Mouse (Mus musculus) MEL (cell line): ENCODE measurements around the gene Tead2. TPM values are rescaled to one million over a fixed set of nuclear protein-coding genes. Genes with fewer than 3 reads are reported as not detected.

Experiments
- DNase-seq: peaks from one replicate; pipeline ENCODE4 v3.0.0; 2011; ENCODE audit warnings: low read depth, low spot score
- H3K27ac ChIP-seq: 2 replicates; pipeline ENCODE4 v1.5.1; 2012; ENCODE audit warnings: low read depth, mild to moderate bottlenecking, control low read depth, low read length, moderate library complexity; ENCODE audit not compliant: control insufficient read depth
- H3K27me3 ChIP-seq, 2 experiments: fragments of 150-350 bp in 1 of 2; sonication (generic) in 1 of 2; 2 replicates each; pipeline ENCODE4 v1.6.1; 2012; ENCODE audit warnings: low read length in 2 of 2, mild to moderate bottlenecking in 2 of 2, improper control_type of control experiment in 1 of 2, moderate library complexity in 1 of 2; ENCODE audit not compliant: insufficient read depth in 2 of 2, control insufficient read depth in 1 of 2
- H3K36me3 ChIP-seq, 2 experiments: 2 replicates each; pipeline ENCODE4 v1.6.1; 2012 to 2014; ENCODE audit warnings: low read length in 2 of 2, improper control_type of control experiment in 1 of 2, inconsistent platforms in 1 of 2, mild to moderate bottlenecking in 1 of 2; ENCODE audit not compliant: insufficient read depth in 2 of 2, control insufficient read depth in 1 of 2
- H3K4me1 ChIP-seq, 2 experiments: fragments of 150-350 bp in 1 of 2; sonication (generic) in 1 of 2; 2 replicates each; pipeline ENCODE4 v1.6.1; 2012; ENCODE audit warnings: low read length in 2 of 2, improper control_type of control experiment in 1 of 2, mild to moderate bottlenecking in 1 of 2; ENCODE audit not compliant: insufficient read depth in 2 of 2, control insufficient read depth in 1 of 2
- H3K4me3 ChIP-seq, 2 experiments: fragments of 150-350 bp in 1 of 2; sonication (generic) in 1 of 2; 2 replicates each; pipeline ENCODE4 v1.5.1; 2012; ENCODE audit warnings: low read depth in 2 of 2, low read length in 2 of 2, mild to moderate bottlenecking in 2 of 2, moderate library complexity in 2 of 2, control low read depth in 1 of 2, improper control_type of control experiment in 1 of 2; ENCODE audit not compliant: control insufficient read depth in 1 of 2, insufficient read depth in 1 of 2
- H3K79me2 ChIP-seq: 2 replicates; pipeline ENCODE4 v1.6.1; 2012; ENCODE audit warnings: mild to moderate bottlenecking, low read length, moderate library complexity; ENCODE audit not compliant: control insufficient read depth, poor library complexity, insufficient read depth
- H3K9ac ChIP-seq: 2 replicates; pipeline ENCODE4 v1.6.1; 2012; ENCODE audit warnings: low read depth, mild to moderate bottlenecking, control low read depth, low read length, moderate library complexity; ENCODE audit not compliant: control insufficient read depth, poor library complexity, severe bottlenecking
- H3K9me3 ChIP-seq: fragments of 150-350 bp; sonication (generic); replicated peaks from 2 replicates; pipeline ENCODE4 v1.6.1; 2012; ENCODE audit warnings: mild to moderate bottlenecking, low read length, improper control_type of control experiment, moderate library complexity; ENCODE audit not compliant: insufficient read depth
- BHLHE40 ChIP-seq: IDR thresholded peaks from 2 replicates; pipeline ENCODE4 v1.6.1; 2012; ENCODE audit warnings: low read depth, mild to moderate bottlenecking, inconsistent platforms, low read length, improper control_type of control experiment, borderline replicate concordance
- ELF1 ChIP-seq: IDR thresholded peaks from 2 replicates; pipeline ENCODE4 v1.6.1; 2014; ENCODE audit warnings: low read depth, mild to moderate bottlenecking, inconsistent platforms, low read length, improper control_type of control experiment, moderate library complexity
- GABPA ChIP-seq: IDR thresholded peaks from 2 replicates; pipeline ENCODE4 v1.6.1; 2012; ENCODE audit warnings: low read depth, mild to moderate bottlenecking, inconsistent platforms, low read length, improper control_type of control experiment, moderate library complexity
- KAT2A ChIP-seq: conservative IDR thresholded peaks from 2 replicates; pipeline ENCODE4 v1.6.1; 2012; ENCODE audit warnings: low read depth, low read length, improper control_type of control experiment, inconsistent platforms
- MXI1 ChIP-seq: IDR thresholded peaks from 2 replicates; pipeline ENCODE4 v1.6.1; 2011; ENCODE audit warnings: mild to moderate bottlenecking, low read depth, low read length, improper control_type of control experiment
- NELFE ChIP-seq: IDR thresholded peaks from 2 replicates; pipeline ENCODE4 v1.6.1; 2011; ENCODE audit warnings: low read depth, low read length, improper control_type of control experiment
- NRF1 ChIP-seq: IDR thresholded peaks from 2 replicates; pipeline ENCODE4 v1.6.1; 2014; ENCODE audit warnings: low read depth, mild to moderate bottlenecking, inconsistent platforms, low read length, improper control_type of control experiment, moderate library complexity; ENCODE audit not compliant: poor library complexity, insufficient read depth, severe bottlenecking
- POLR2AphosphoS2 ChIP-seq: IDR thresholded peaks from 2 replicates; pipeline ENCODE4 v1.6.1; 2011; ENCODE audit warnings: low read length, improper control_type of control experiment
- POLR2AphosphoS5 ChIP-seq: IDR thresholded peaks from 2 replicates; pipeline ENCODE4 v1.6.1; 2012; ENCODE audit warnings: low read depth, borderline replicate concordance, mild to moderate bottlenecking, inconsistent platforms, low read length, moderate library complexity, mixed read lengths
- RCOR1 ChIP-seq: IDR thresholded peaks from 2 replicates; pipeline ENCODE4 v1.6.1; 2012; ENCODE audit warnings: low read depth, mild to moderate bottlenecking, inconsistent platforms, low read length, improper control_type of control experiment
- SIN3A ChIP-seq: IDR thresholded peaks from 2 replicates; pipeline ENCODE4 v1.6.1; 2012; ENCODE audit warnings: low read length, improper control_type of control experiment, inconsistent platforms
- SMC3 ChIP-seq: IDR thresholded peaks from 2 replicates; pipeline ENCODE4 v1.6.1; 2011; ENCODE audit warnings: low read depth, low read length, improper control_type of control experiment
- TBP ChIP-seq: IDR thresholded peaks from 2 replicates; pipeline ENCODE4 v1.8.0; 2011; ENCODE audit warnings: low read depth, low read length, improper control_type of control experiment
- UBTF ChIP-seq: IDR thresholded peaks from 2 replicates; pipeline ENCODE4 v1.6.1; 2012; ENCODE audit warnings: low read depth, mild to moderate bottlenecking, inconsistent platforms, low read length, improper control_type of control experiment, moderate library complexity, borderline replicate concordance; ENCODE audit not compliant: insufficient read depth
- USF1 ChIP-seq: IDR thresholded peaks from 2 replicates; pipeline ENCODE4 v1.6.1; 2014; ENCODE audit warnings: low read depth, mild to moderate bottlenecking, inconsistent platforms, low read length, improper control_type of control experiment, moderate library complexity
- USF2 ChIP-seq, 2 experiments: IDR thresholded peaks; 2 replicates each; pipeline ENCODE4 v1.6.1; 2011 to 2012; ENCODE audit warnings: improper control_type of control experiment in 2 of 2, low read length in 2 of 2, borderline replicate concordance in 1 of 2, inconsistent platforms in 1 of 2, low read depth in 1 of 2, mild to moderate bottlenecking in 1 of 2; ENCODE audit not compliant: insufficient read depth in 1 of 2
- ZKSCAN1 ChIP-seq: IDR thresholded peaks from 2 replicates; pipeline ENCODE4 v1.6.1; 2012; ENCODE audit warnings: low read depth, mild to moderate bottlenecking, inconsistent platforms, low read length, improper control_type of control experiment, moderate library complexity
- ZMIZ1 ChIP-seq: IDR thresholded peaks from 2 replicates; pipeline ENCODE4 v1.6.1; 2012; ENCODE audit warnings: low read depth, mild to moderate bottlenecking, inconsistent platforms, low read length, improper control_type of control experiment, moderate library complexity
- polyA plus RNA-seq, 2 experiments: library from polyadenylated mRNA; stranded (reverse) in 1 of 2; unstranded in 1 of 2; fragments of >175 nt in 1 of 2; fragments of >200 nt in 1 of 2; gene quantifications; 2 replicates each; pipeline versions ENCODE4 v1.2.1 to v1.2.4; 2012; ENCODE audit warnings: low replicate concordance in 2 of 2, low read depth in 1 of 2; ENCODE audit not compliant: insufficient read length in 2 of 2, insufficient read depth in 1 of 2, missing spikeins in 1 of 2
- total RNA-seq: library from RNA; depleted of rRNA; stranded (reverse); fragments of 300-350 nt; gene quantifications from 2 replicates; pipeline ENCODE4 v1.2.3, GENCODE M21; 2012

Gene Tead2
- total and polyA plus RNA-seq, 3 experiments = 0.19 to 0.38 TPM; not detected in 1

DNA sequence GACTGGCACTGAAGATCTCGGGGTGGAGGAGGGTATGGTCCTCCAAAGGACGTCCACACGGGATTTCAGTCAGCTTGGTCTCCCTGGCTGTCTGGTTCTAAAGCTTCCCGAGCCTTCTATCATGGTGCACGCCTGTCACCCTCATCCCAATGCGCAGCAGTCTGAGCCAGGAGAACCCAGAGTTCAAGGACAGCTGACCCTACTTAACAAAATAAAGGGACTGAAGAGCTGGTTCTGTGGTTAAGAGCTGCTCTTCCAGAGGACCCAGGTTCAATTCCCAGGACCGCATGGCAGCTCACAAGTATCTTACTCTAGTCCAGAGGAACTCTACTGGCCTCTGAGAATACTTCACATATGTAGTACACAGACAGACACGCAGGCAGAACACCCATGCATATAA lies 13.5 kb downstream of the Tead2 start:
- Histone ChIP-seq H3K4me1 (no peaks in the 10 kb centered on the region; a peak in 2 of 4 replicates), H3K79me2 (no peaks in the 10 kb centered on the region), H3K9ac (no peak overlapping the region), H3K36me3 (0 out of 4 replicates have a peak, but pooled peaks cover 0 to 2% of the 10 kb centered on the region in 2 experiments)
- TF ChIP-seq SIN3A (no peak), USF1 (no peak), ZKSCAN1 (no peak), SMC3 (no peak), GABPA (no peak), NRF1 (no peak), KAT2A (no peak), TBP (no peak), UBTF (no peak), MXI1 (no peak)
- TF ChIP-seq, all 39 proteins: peak for 0
- no peak for DNase-seq
- H3K27ac ChIP-seq = no peak overlapping the region
- no peak overlapping the region for H3K4me3 ChIP-seq
- peaks cover 4 to 5% of the 10 kb centered on the region in 2 experiments for H3K27me3 ChIP-seq
- H3K9me3 ChIP-seq = no peaks in the 10 kb centered on the region

DNA sequence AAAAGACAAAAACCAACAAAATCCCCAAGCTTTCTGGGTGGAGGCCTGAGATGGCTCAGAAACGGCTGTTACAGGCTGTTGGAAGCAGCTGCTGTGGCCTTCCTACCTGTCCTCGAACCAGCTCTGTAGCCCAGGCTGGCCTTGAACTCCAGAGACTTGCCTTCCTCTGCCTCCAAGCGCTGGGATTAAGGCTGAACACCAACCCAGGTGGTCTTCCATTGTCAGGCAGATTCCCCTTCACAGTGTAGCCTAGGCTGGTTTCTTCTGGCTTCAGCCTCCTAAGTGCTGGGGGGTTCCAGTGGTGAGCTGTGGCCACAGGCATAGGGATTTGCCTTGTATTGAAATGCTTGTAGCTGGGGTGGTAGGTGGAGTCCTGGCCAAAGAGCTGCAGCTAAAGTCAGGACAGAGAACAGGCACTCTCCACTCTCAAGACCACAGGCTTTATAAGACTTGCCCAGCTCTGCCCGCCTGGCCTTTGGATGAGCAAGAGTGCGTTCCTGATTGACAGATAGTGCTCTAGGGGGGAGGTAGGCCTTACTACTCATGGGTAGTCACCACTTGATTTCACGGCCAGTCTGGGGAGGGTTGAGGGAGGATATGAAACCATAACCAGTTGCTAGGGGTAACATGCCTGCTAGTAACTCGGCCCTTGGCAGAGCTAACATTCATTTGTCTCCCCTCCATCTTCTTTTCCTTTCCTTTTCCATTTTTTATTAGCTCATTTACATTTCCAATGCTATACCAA lies 14.1 kb downstream of the Tead2 start:
- Histone ChIP-seq H3K9me3 (no peaks in the 10 kb centered on the region), H3K4me3 (no peak overlapping the region), H3K4me1 (no peaks in the 10 kb centered on the region; a peak in 2 of 4 replicates), H3K79me2 (no peaks in the 10 kb centered on the region), H3K27ac (no peak overlapping the region), H3K9ac (no peak overlapping the region), H3K27me3 (peaks cover 4 to 5% of the 10 kb centered on the region in 2 experiments), H3K36me3 (0 out of 4 replicates have a peak, but pooled peaks cover 0 to 2% of the 10 kb centered on the region in 2 experiments)
- TF ChIP-seq POLR2AphosphoS2 = no peak
- no peak for TF ChIP-seq SIN3A
- TF ChIP-seq NELFE = no peak
- TF ChIP-seq RCOR1 = no peak
- TF ChIP-seq USF2 (IDR thresholded peaks at IDR 0.05; ENCODE audit: borderline replicate concordance in 1 of 2, insufficient read depth in 1 of 2, low read depth in 1 of 2, low read length in 2 of 2) = no peak
- no peak for TF ChIP-seq USF1
- no peak for TF ChIP-seq ZMIZ1
- TF ChIP-seq POLR2AphosphoS5 = no peak
- TF ChIP-seq NRF1 = no peak
- no peak for TF ChIP-seq ELF1
- no peak for TF ChIP-seq BHLHE40
- no peak for TF ChIP-seq SMC3
- TF ChIP-seq MXI1 = no peak
- DNase-seq = no peak
